Mouse (Mus musculus) bone marrow, adult 2 months (tissue): ENCODE measurements at regions not wholly inside any gene's neighbourhood (a gene's known extent, or its start where the extent isn't known, plus 50 kb on each side); places are given as distances from the start of the nearest gene placed in this dataset.

ENCODE experiments used
- H3K27ac ChIP-seq: fragments of 200-500 bp; 2 replicates; pipeline ENCODE4 v1.5.1; 2012; ENCODE audit warnings: low read depth, mild to moderate bottlenecking, control low read depth, inconsistent platforms, low read length; ENCODE audit not compliant: control insufficient read depth, poor library complexity, insufficient read depth
- H3K4me1 ChIP-seq: fragments of 200-500 bp; 2 replicates; pipeline ENCODE4 v1.6.1; 2011; ENCODE audit warnings: low read length; ENCODE audit not compliant: control insufficient read depth, insufficient read depth
- H3K4me3 ChIP-seq: fragments of 200-500 bp; replicated peaks from 2 replicates; pipeline ENCODE3; 2011; ENCODE audit warnings: mild to moderate bottlenecking, low read depth, low read length, control low read depth; ENCODE audit not compliant: control insufficient read depth
- CTCF ChIP-seq: fragments of 200-500 bp; IDR thresholded peaks from 2 replicates; pipeline ENCODE4 v1.5.1; 2011; ENCODE audit warnings: low read length, control low read depth; ENCODE audit not compliant: control insufficient read depth, insufficient read depth
- POLR2A ChIP-seq: fragments of 200-500 bp; IDR thresholded peaks from 2 replicates; pipeline ENCODE4 v1.6.1; 2011; ENCODE audit warnings: low read depth, mild to moderate bottlenecking, control low read depth, low read length, borderline replicate concordance; ENCODE audit not compliant: control insufficient read depth
- WGBS: fragments of 180-500 bp; shearing (Covaris S2); methylation state at CpG from one replicate; pipeline ENCODE4 v1.1.7; 2018; 5-methylcytosine and 5-hydroxymethylcytosine counted together

DNA sequence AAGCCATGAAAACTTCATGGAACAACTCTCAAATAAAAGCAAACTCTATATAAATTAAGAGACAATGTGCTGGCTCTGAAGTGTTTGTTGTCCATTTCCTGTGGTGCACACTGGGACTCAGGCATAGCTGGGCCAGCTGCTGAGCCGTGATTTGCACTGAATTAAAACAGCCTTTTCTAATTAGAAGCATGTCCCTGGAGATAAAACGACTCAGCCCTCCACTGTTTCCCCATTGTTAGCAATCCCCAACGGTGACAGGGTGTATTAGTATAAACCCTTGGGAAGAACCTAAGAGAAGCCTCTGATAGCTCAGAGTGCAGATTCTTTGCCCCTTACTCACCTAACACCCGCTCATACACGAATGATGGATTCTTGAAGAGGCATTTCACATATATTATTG lies 182.9 kb upstream of the Gm12728 start:
- TF ChIP-seq POLR2A (no peak), CTCF (no peak)

DNA sequence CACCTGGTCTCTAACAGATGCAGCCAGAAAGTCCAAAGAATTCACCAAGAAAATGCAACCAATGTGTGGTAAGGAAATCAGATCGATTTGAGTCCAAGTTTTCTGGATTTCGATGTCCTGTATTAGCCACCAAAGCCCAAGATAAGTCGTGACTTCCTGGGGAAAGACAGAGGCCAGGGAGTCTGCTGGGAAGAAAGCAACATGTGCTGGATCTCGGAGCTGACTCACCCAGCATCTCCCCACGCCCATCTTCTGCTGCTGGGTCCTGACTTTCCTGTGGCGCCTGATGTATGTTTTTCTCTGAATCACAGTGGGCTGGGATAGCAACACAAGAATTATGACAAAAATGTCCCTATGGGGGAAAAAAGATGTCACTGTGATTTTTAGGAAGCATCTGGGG lies 178.8 kb upstream of the Gm12728 start:
- TF ChIP-seq POLR2A (no peak), CTCF (no peak)
- Histone ChIP-seq H3K4me3 (no peak overlapping the region), H3K27ac (no peak overlapping the region), H3K4me1 (no peaks in the 10 kb centered on the region)
- WGBS = 76% methylated on average over 6 of the region's 6 CpGs

More for the DNA sequence above, 182.9 kb upstream of the Gm12728 start:
- H3K4me1 ChIP-seq = no peaks in the 10 kb centered on the region
- no peak overlapping the region for H3K27ac ChIP-seq
- 56% methylated on average over 5 of the region's 5 CpGs for WGBS
- no peak overlapping the region for H3K4me3 ChIP-seq

DNA sequence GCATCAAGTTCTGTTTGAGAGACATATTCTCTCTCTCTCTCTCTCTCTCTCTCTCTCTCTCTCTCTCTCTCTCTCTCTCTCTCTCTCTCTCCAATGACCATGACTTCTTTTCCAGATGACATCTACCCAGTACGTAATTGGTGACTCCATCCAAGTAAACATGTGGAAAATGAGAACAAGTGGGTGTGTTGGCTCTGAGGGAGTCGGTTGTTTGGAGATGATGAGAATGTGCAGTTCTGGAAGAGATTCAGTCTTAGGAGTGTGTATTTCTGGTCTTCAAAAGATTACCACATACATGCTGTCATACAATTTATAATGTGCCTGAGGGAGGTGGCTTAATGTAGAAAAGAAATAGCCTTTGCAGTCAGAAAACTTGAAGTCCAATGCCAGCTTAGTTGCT lies 175.3 kb upstream of the Gm12728 start:
- Histone ChIP-seq H3K4me3 (no peak overlapping the region), H3K27ac (no peak overlapping the region), H3K4me1 (no peaks in the 10 kb centered on the region)
- TF ChIP-seq POLR2A (no peak), CTCF (no peak)
- 86% methylated on average over 2 of the region's 2 CpGs for WGBS

DNA sequence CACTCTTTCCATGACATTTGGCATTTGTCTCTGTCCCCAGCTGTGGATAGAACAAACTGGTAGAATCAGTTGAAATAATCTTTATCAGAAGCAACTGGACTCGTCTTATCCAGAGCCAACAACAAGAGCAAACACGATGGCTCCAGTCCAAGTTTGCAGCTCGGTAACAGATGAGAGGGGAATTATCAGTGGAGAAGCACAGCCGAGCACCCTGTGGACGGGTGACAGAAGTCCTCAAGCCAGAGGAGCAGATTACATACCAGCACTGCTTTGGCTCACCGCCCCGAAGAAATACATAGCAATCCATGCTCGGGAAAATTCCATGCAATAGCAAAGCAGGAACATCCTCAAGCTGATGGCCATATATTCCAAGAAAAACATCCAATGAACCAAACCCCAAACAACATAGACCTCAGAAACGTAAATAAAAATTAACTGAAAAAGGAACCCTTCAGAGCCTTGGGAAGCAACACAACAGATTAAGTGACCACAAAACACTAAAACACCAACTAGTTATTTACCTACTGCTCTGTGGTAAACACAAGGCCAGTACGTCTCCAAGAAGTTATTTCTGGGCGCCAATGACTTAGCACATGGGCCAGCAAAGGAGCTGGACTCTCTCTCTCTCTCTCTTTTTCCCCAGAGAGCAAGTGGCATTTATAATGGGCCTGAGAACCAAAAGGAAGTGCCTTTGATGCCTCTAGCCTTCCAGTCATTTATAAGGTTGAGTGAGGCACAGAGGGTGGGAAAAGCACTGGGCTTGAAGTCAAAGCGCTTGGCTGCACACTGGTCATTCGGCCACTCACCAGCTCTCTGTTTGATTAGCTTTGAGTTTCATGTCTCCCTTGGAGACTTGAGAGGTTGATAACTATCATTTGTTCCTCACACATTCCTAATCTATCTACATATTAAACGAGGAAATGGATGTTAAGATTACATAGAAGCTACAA lies 163.0 kb upstream of the Gm12728 start:
- Histone ChIP-seq H3K4me3 (no peak overlapping the region), H3K27ac (no peak overlapping the region), H3K4me1 (no peaks in the 10 kb centered on the region)
- no peak for TF ChIP-seq CTCF
- TF ChIP-seq POLR2A = no peak
- 77% methylated on average over 14 of the region's 14 CpGs for WGBS

DNA sequence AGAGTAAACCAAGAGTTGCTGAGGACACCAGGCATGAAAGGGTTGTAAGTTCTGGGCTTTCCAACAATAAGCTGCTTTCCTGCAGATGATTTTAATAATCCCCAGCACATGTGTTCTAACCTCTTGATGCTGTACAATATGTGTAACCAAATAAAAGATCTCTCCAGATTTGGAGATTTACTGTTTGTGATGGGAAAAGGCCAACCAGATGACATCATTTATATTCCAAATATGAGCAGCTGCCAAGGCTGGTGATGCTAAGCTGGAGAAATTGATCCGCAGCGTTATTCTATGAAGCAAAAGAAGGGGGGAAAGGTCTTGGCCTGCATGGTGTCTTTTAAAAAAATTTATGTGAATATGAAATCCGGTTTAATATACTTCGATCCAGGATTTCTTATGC lies 160.1 kb upstream of the Gm12728 start:
- TF ChIP-seq POLR2A (no peak), CTCF (no peak)
- Histone ChIP-seq H3K4me1 (no peaks in the 10 kb centered on the region), H3K27ac (no peak overlapping the region), H3K4me3 (no peak overlapping the region)
- 84% methylated on average over 4 of the region's 4 CpGs for WGBS

- no peak overlapping the region for H3K4me3 ChIP-seq
- no peak overlapping the region for H3K27ac ChIP-seq
- TF ChIP-seq CTCF (no peak), POLR2A (no peak)
- 16% methylated on average over 11 of the region's 11 CpGs for WGBS
- H3K4me1 ChIP-seq = no peaks in the 10 kb centered on the region
Measured at GRCm38 (mm10) chr4:105630595-105631369, 158.9 kb upstream of the Gm12728 start.

DNA sequence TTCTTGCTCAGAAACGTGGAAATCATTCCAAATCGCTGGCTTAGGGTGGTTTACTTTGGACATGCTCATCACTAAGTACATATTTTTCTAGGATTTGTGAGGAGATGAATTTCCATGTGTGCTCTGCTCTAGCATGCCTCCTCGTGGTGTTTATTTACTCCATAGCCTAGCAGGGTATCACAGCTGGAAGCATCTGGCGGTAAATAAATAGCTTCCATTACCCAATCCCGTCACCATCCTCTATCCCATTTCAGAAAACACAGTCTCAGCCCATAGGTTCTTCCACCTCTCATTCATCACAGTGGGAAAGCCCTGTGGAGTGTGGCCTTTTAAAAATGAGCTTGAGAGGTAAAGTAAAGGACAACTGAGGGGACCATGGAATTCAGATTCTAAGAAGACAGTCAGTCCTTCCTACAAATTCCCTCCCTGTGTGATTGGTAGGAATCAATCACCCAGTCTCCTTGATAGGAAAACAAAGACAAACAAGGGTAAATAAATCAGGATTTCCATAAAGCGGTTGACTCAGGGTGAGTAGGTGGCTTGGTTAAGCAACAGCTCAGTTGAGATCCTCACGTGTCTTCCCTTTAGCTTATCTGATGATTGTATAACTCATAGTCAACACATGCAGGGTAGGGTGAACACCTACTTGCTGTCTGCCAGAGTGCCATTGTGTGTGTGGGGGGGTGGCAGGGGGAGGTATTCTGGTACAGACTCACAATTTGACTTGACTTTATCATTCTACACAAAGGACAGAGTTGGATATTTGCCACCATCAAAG lies 156.9 kb upstream of the Gm12728 start:
- TF ChIP-seq CTCF (no peak), POLR2A (no peak)
- 72% methylated on average over 7 of the region's 7 CpGs for WGBS
- H3K4me3 ChIP-seq = no peak overlapping the region
- H3K4me1 ChIP-seq = no peaks in the 10 kb centered on the region
- H3K27ac ChIP-seq = no peak overlapping the region
